Comparison of ENCODE assay signal across 14 mouse cellular contexts in genomic region chr5:121389106-121389505, GRCm38 (mm10). TPM values are rescaled to one million over a fixed set of nuclear protein-coding genes. Genes with fewer than 3 reads are reported as not detected.
DNase-seq lines count a peak whose midpoint lies in the region; ATAC-seq and TF ChIP-seq lines count a peak whose summit lies in the region.
"Had no signal": no experiment of that assay in that cellular context is flagged by ENCODE, and none has a peak within 500 bp of the region (broad histone marks: within the 10 kb centered on the region; RNA-seq: fewer than 3 reads in every experiment).

No protein-coding gene starts in this region.

- H3K9ac ChIP-seq in liver, embryonic 12.5 days, result peak overlapping the region; percentile 17; the same call in 1 of the 2 replicates
- no peak overlapping the region for H3K9ac ChIP-seq in liver, postnatal 0 days (replicated peaks)
- peak overlapping the region; percentile 25; the same call in 1 of the 2 replicates for H3K9ac ChIP-seq in CH12.LX (ENCODE audit: insufficient read depth, low read depth)
- no peak overlapping the region for H3K9ac ChIP-seq in forebrain, postnatal 0 days
- H3K9ac ChIP-seq: embryonic facial prominence, embryonic 15.5 days; stomach, embryonic 15.5 days had no signal

- no peak for TF ChIP-seq CTCF in liver, postnatal 0 days (IDR thresholded peaks at IDR 0.05; ENCODE audit: low read depth)
- no peak for TF ChIP-seq CTCF in CH12.LX (conservative IDR thresholded peaks at IDR 0.05 in 1 of 2, IDR thresholded peaks at IDR 0.05 in 1 of 2; ENCODE audit: low read depth in 2 of 2, low read length in 2 of 2)
- TF ChIP-seq CTCF in bone marrow macrophage, adult 2 months (IDR thresholded peaks at IDR 0.05; ENCODE audit: low read depth, low read length), result no peak
- TF ChIP-seq CTCF in forebrain, postnatal 0 days (IDR thresholded peaks at IDR 0.05; ENCODE audit: low read depth), result no peak

- no peak for ATAC-seq in liver, embryonic 12.5 days
- no peak for ATAC-seq in liver, postnatal 0 days
- no peak for ATAC-seq in forebrain, postnatal 0 days
- ATAC-seq: forebrain, embryonic 16.5 days had no signal

- H3K36me3 ChIP-seq in liver, embryonic 12.5 days, result no peaks in the 10 kb centered on the region
- no peaks in the 10 kb centered on the region for H3K36me3 ChIP-seq in liver, postnatal 0 days (replicated peaks; ENCODE audit: insufficient read depth, low read length)
- no peaks in the 10 kb centered on the region for H3K36me3 ChIP-seq in CH12.LX (replicated peaks in 1 of 2; ENCODE audit: control insufficient read depth in 1 of 2, insufficient read depth in 1 of 2, low read length in 1 of 2)
- H3K36me3 ChIP-seq in forebrain, postnatal 0 days (ENCODE audit: insufficient read depth), result no peaks in the 10 kb centered on the region
- H3K36me3 ChIP-seq: embryonic facial prominence, embryonic 15.5 days; stomach, embryonic 15.5 days had no signal

- no peak overlapping the region for H3K4me3 ChIP-seq in liver, embryonic 12.5 days
- no peak overlapping the region for H3K4me3 ChIP-seq in liver, postnatal 0 days (ENCODE audit: low read depth, low read length)
- no peak overlapping the region for H3K4me3 ChIP-seq in CH12.LX (replicated peaks in 1 of 3; ENCODE audit: low read depth in 2 of 3, low read length in 2 of 3, poor library complexity in 1 of 3)
- H3K4me3 ChIP-seq in bone marrow macrophage, adult 2 months (ENCODE audit: insufficient read depth, low read length), result peak overlapping the region; percentile 4; the same call in 1 of the 2 replicates
- H3K4me3 ChIP-seq in forebrain, postnatal 0 days (ENCODE audit: low read depth, low read length), result no peak overlapping the region
- H3K4me3 ChIP-seq: embryonic facial prominence, embryonic 15.5 days; stomach, embryonic 15.5 days had no signal

- intact Hi-C loops in gastrocnemius, postnatal 14 days (cut with DNase I; ENCODE audit: low total_unique reads), result no loop called here

- no peak for TF ChIP-seq RAD21 in CH12.LX (IDR thresholded peaks at IDR 0.05; ENCODE audit: low read depth, low read length)

- dilution Hi-C loops in CH12.LX (cut with MboI; ENCODE audit: extremely low pct_ligation_motif_present, extremely low pct_unique_long_range_greater_than_20kb, low sequenced_read_pairs), result no loop called here

- H3K4me1 ChIP-seq in liver, embryonic 12.5 days, result peaks cover 38% of the 10 kb centered on the region
- H3K4me1 ChIP-seq in liver, postnatal 0 days (ENCODE audit: insufficient read depth), result peaks cover 11% of the 10 kb centered on the region
- peaks cover 0 to 15% of the 10 kb centered on the region in 2 experiments; a peak in 2 of 4 replicates for H3K4me1 ChIP-seq in CH12.LX (ENCODE audit: control insufficient read depth in 1 of 2, insufficient read depth in 2 of 2)
- H3K4me1 ChIP-seq in bone marrow macrophage, adult 2 months (ENCODE audit: control insufficient read depth, insufficient read depth, low read length), result peaks cover 19% of the 10 kb centered on the region
- H3K4me1 ChIP-seq in forebrain, postnatal 0 days (ENCODE audit: insufficient read depth), result no peaks in the 10 kb centered on the region

- no peaks in the 10 kb centered on the region; the same call in 1 of the 2 replicates for H3K27me3 ChIP-seq in liver, embryonic 12.5 days (replicated peaks)
- H3K27me3 ChIP-seq in liver, postnatal 0 days (ENCODE audit: insufficient read depth, low read length), result no peaks in the 10 kb centered on the region
- no peaks in the 10 kb centered on the region for H3K27me3 ChIP-seq in CH12.LX (replicated peaks)
- H3K27me3 ChIP-seq in forebrain, postnatal 0 days (ENCODE audit: insufficient read depth, low read length), result no peaks in the 10 kb centered on the region
- H3K27me3 ChIP-seq: embryonic facial prominence, embryonic 15.5 days; stomach, embryonic 15.5 days had no signal

- in situ Hi-C loops in CH12.LX (cut with MboI; ENCODE audit: low pct_ligation_motif_present, low pct_unique_long_range_greater_than_20kb, low sequenced_read_pairs), result no loop called here

- no peak for TF ChIP-seq EP300 in liver, postnatal 0 days (IDR thresholded peaks at IDR 0.05; ENCODE audit: low read depth)
- no peak for TF ChIP-seq EP300 in CH12.LX (IDR thresholded peaks at IDR 0.05; ENCODE audit: low read length)

- TF ChIP-seq POLR2A in CH12.LX (IDR thresholded peaks at IDR 0.05; ENCODE audit: low read depth, low read length), result no peak
- no peak for TF ChIP-seq POLR2A in bone marrow macrophage, adult 2 months (IDR thresholded peaks at IDR 0.05; ENCODE audit: borderline replicate concordance, low read depth, low read length)

- no peak overlapping the region for H3K4me2 ChIP-seq in liver, embryonic 12.5 days
- no peak overlapping the region for H3K4me2 ChIP-seq in liver, postnatal 0 days (ENCODE audit: low read depth, low read length)
- no peak overlapping the region for H3K4me2 ChIP-seq in CH12.LX (ENCODE audit: insufficient read depth, low read depth, poor library complexity, severe bottlenecking)
- H3K4me2 ChIP-seq in forebrain, postnatal 0 days (ENCODE audit: low read depth), result no peak overlapping the region
- H3K4me2 ChIP-seq: embryonic facial prominence, embryonic 15.5 days; stomach, embryonic 15.5 days had no signal

- H3K9me3 ChIP-seq in liver, embryonic 12.5 days (replicated peaks), result peaks cover under 1% of the 10 kb centered on the region; the same call in 1 of the 2 replicates
- no peaks in the 10 kb centered on the region for H3K9me3 ChIP-seq in liver, postnatal 0 days (ENCODE audit: low read length)
- H3K9me3 ChIP-seq in CH12.LX (replicated peaks; ENCODE audit: low read length), result no peaks in the 10 kb centered on the region
- no peaks in the 10 kb centered on the region for H3K9me3 ChIP-seq in forebrain, postnatal 0 days (ENCODE audit: low read length)
- H3K9me3 ChIP-seq: embryonic facial prominence, embryonic 15.5 days; stomach, embryonic 15.5 days had no signal

- H3K27ac ChIP-seq in liver, embryonic 12.5 days, result peak overlapping the region; percentile 40; the same call in 1 of the 2 replicates
- no peak overlapping the region for H3K27ac ChIP-seq in liver, postnatal 0 days (ENCODE audit: low read depth)
- no peak overlapping the region for H3K27ac ChIP-seq in CH12.LX (ENCODE audit: insufficient read depth, low read depth)
- H3K27ac ChIP-seq in bone marrow macrophage, adult 2 months (ENCODE audit: insufficient read depth, low read depth, low read length), result peak overlapping the region; percentile 56
- no peak overlapping the region for H3K27ac ChIP-seq in forebrain, postnatal 0 days (ENCODE audit: low read depth, low read length)
- H3K27ac ChIP-seq: embryonic facial prominence, embryonic 15.5 days; stomach, embryonic 15.5 days had no signal

- 76% methylated on average over 7 of the region's 7 CpGs for WGBS in liver, embryonic 12.5 days (ENCODE audit: insufficient replicate concordance)
- WGBS in liver, postnatal 0 days (ENCODE audit: insufficient replicate concordance), result 62% methylated on average over 7 of the region's 7 CpGs
- WGBS in forebrain, postnatal 0 days, result 38% methylated on average over 7 of the region's 7 CpGs

- peaks cover 7% of the 10 kb centered on the region for H3K79me2 ChIP-seq in CH12.LX (replicated peaks; ENCODE audit: control insufficient read depth, extremely low read depth, insufficient read depth, poor library complexity, severe bottlenecking)

- peak; percentile 34 for DNase-seq in gastrocnemius, adult 18-20 months (ENCODE audit: low spot score)
- DNase-seq in gastrocnemius, postnatal 14 days, result no peak
- DNase-seq in liver, postnatal 0 days, result no peak
- no peak for DNase-seq in CH12.LX (ENCODE audit: extremely low read depth)
- DNase-seq in thymus, postnatal 10 days (ENCODE audit: low spot score in 2 of 2), result no peak
- DNase-seq in forebrain, postnatal 0 days, result no peak
- DNase-seq: heart, postnatal 10 days; layer of hippocampus, postnatal 36 days; lung, adult 18-20 months had no signal

TF ChIP-seq in CH12.LX, 34 proteins besides CTCF, POLR2A, EP300 and RAD21 (continues in another document):
- TF ChIP-seq SIN3A (IDR thresholded peaks at IDR 0.05; ENCODE audit: low read length) (no peak), E2F4 (IDR thresholded peaks at IDR 0.05; ENCODE audit: insufficient replicate concordance, low read depth, low read length) (no peak), MAFK (IDR thresholded peaks at IDR 0.05; ENCODE audit: insufficient replicate concordance, low read length) (no peak), ELF1 (IDR thresholded peaks at IDR 0.05; ENCODE audit: low read depth, low read length) (no peak), POLR2AphosphoS2 (IDR thresholded peaks at IDR 0.05; ENCODE audit: low read depth, low read length) (no peak), ZKSCAN1 (IDR thresholded peaks at IDR 0.05; ENCODE audit: borderline replicate concordance, low read depth, low read length) (no peak), MYC (IDR thresholded peaks at IDR 0.05; ENCODE audit: low read depth, low read length) (no peak), USF2 (conservative IDR thresholded peaks at IDR 0.05; ENCODE audit: low read depth, low read length) (no peak), CHD1 (IDR thresholded peaks at IDR 0.05; ENCODE audit: low read depth, low read length) (no peak), PAX5 (IDR thresholded peaks at IDR 0.05; ENCODE audit: low read length) (no peak)

RNA-seq across cellular contexts. Expression of gene Trafd1, which starts 3.7 kb away (rescaled TPM):
- 10 to 100 TPM; 45.9 to 48.0 TPM for total RNA-seq in gastrocnemius, adult 18-20 months (2021)
- 10 to 100 TPM; 34.9 to 35.5 TPM for total RNA-seq in gastrocnemius, postnatal 14 days (2021)
- polyA plus RNA-seq in liver, embryonic 12.5 days (2016; fragmentation: Nextera tagmentation; extraction: Ambion mirVana), result 23.7 and 25.7 TPM in 2 replicates
- polyA plus RNA-seq in liver, postnatal 0 days (2015; fragmentation: Nextera tagmentation; extraction: Ambion mirVana), result 28.6 and 30.6 TPM in 2 replicates
- 41.8 and 42.3 TPM in 2 replicates for total RNA-seq in CH12.LX (2012; rRNA removed)
- 31.7 and 34.0 TPM in 2 replicates for total RNA-seq in CH12.LX (2014; rRNA removed)
- polyA plus RNA-seq in CH12.LX (2012; ENCODE audit: insufficient read length, low read depth), result 52.8 and 52.9 TPM in 2 replicates
- polyA plus RNA-seq in bone marrow macrophage, adult 2 months (2012; ENCODE audit: insufficient read depth, insufficient read length, missing spikeins), result 233 and 235 TPM in 2 replicates
- total RNA-seq in forebrain, postnatal 0 days (2014; rRNA removed), result 131 and 141 TPM in 2 replicates
- polyA plus RNA-seq in forebrain, postnatal 0 days (2015; fragmentation: Nextera tagmentation; extraction: Ambion mirVana), result 123 and 124 TPM in 2 replicates

RNA-seq across cellular contexts. Expression of gene Naa25, which starts 8.6 kb away (rescaled TPM):
- 10 to 100 TPM; 25.9 to 29.7 TPM for total RNA-seq in gastrocnemius, adult 18-20 months (2021)
- total RNA-seq in gastrocnemius, postnatal 14 days (2021), result 10 to 100 TPM; 19.9 to 20.5 TPM
- polyA plus RNA-seq in liver, embryonic 12.5 days (2016; fragmentation: Nextera tagmentation; extraction: Ambion mirVana), result 41.2 and 42.7 TPM in 2 replicates
- 12.5 and 12.9 TPM in 2 replicates for polyA plus RNA-seq in liver, postnatal 0 days (2015; fragmentation: Nextera tagmentation; extraction: Ambion mirVana)
- total RNA-seq in CH12.LX (2012; rRNA removed), result 41.3 and 44.1 TPM in 2 replicates
- 53.1 and 59.7 TPM in 2 replicates for total RNA-seq in CH12.LX (2014; rRNA removed)
- 60.3 and 66.0 TPM in 2 replicates for polyA plus RNA-seq in CH12.LX (2012; ENCODE audit: insufficient read length, low read depth)
- polyA plus RNA-seq in bone marrow macrophage, adult 2 months (2012; ENCODE audit: insufficient read depth, insufficient read length, missing spikeins), result 9.9 and 14.0 TPM in 2 replicates
- 39.4 and 45.9 TPM in 2 replicates for total RNA-seq in forebrain, postnatal 0 days (2014; rRNA removed)
- 33.7 and 44.1 TPM in 2 replicates for polyA plus RNA-seq in forebrain, postnatal 0 days (2015; fragmentation: Nextera tagmentation; extraction: Ambion mirVana)

Comparison
In these comparisons a context has a peak if more than half of its experiments do, and no peak if none do; other contexts are left out.
1. H3K27ac ChIP-seq: peak in liver, embryonic 12.5 days (single experiment) and bone marrow macrophage, adult 2 months (single experiment); none in liver, postnatal 0 days (single experiment), CH12.LX (single experiment) and forebrain, postnatal 0 days (single experiment).
2. H3K9ac ChIP-seq: peak in liver, embryonic 12.5 days (single experiment) and CH12.LX (single experiment); none in liver, postnatal 0 days (single experiment) and forebrain, postnatal 0 days (single experiment).